Mouse (Mus musculus): ENCODE results near the gene Serf2.

DNA sequence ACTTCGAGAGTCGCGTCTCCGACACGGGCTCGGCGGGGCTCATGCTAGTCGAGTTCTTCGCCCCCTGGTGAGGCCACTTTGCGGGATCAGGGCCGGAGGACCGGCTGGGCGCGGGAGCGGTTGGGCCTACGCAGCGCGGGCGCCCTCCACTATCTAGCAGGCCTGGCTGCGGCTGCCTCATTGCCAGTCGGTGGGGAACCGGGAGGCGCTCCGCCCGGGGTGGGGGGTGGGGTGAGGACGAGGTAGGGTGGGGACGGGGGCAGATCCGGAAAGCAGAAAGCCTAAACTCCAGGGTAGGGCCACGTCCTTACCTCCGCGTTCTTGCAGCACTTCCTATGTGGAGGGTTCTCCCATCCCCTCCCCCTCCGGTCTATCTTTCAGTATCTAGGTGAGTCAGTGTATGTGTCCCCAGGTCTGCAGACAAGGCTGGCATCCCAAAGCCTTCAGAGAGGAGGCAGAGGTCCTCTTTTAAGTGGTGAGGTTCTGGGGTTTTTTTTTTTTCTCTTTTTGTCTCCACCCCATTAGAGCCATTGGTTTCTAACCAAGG lies 34.8 kb upstream of the Serf2 start:
- TF ChIP-seq CTCF (IDR thresholded peaks at IDR 0.05; ENCODE audit: insufficient read depth, low read depth, low read length) (no peak), POLR2A (IDR thresholded peaks at IDR 0.05; ENCODE audit: insufficient read depth, low read depth, low read length) (no peak; the same call in 1 of the 2 replicates)

Measured in olfactory bulb, adult 2 months (tissue).